Mouse (Mus musculus) embryo, embryonic 10.5 days (tissue): ENCODE results near the gene Cox6b2.
"Not testable (repeated sequence)": the region's sequence is repeated elsewhere in the genome, so short reads cannot be mapped to it uniquely, and the experiment has no call there.

Source experiments
- DNase-seq: peaks from one replicate; pipeline ENCODE4 v3.0.0-alpha.2; 2015; ENCODE audit warnings: low spot score

Cox6b2 gene

GRCm38 (mm10) chr7:4752821-4753570, at the start of gene Cox6b2:
TSS of gene Cox6b2 (minus strand) at chr7:4753094.
- DNase-seq: peak; percentile 96

GRCm38 (mm10) chr7:4802247-4802646, 49.4 kb upstream of the Cox6b2 start:
- DNase-seq: no peak

GRCm38 (mm10) chr7:4795767-4796433, 43.0 kb upstream of the Cox6b2 start:
- DNase-seq: peak; percentile 73

- DNase-seq: no peak
These were observed 41.8 kb upstream of the Cox6b2 start for GRCm38 (mm10) chr7:4794631-4795168.

- no peak for DNase-seq
These were observed 40.8 kb upstream of the Cox6b2 start for GRCm38 (mm10) chr7:4793674-4794073.

- not testable (repeated sequence) for DNase-seq
These were observed 40.4 kb upstream of the Cox6b2 start for GRCm38 (mm10) chr7:4793248-4793647.

GRCm38 (mm10) chr7:4792278-4793212, 39.7 kb upstream of the Cox6b2 start, which contains the start of gene Rpl28:
TSS of gene Rpl28 (plus strand) at chr7:4792874.
- DNase-seq: peak; percentile 99

- no peak for DNase-seq
These were observed 36.6 kb upstream of the Cox6b2 start, which contains the start of gene Tmem238 for GRCm38 (mm10) chr7:4789436-4789935. TSS of gene Tmem238 (minus strand) at chr7:4789656.

GRCm38 (mm10) chr7:4788499-4789435, 35.9 kb upstream of the Cox6b2 start:
- peak; percentile 74 for DNase-seq

GRCm38 (mm10) chr7:4783667-4784268, 30.9 kb upstream of the Cox6b2 start:
- DNase-seq: no peak

GRCm38 (mm10) chr7:4782759-4783158, 29.9 kb upstream of the Cox6b2 start, which contains the start of the genes Il11 and Tmem190:
TSS of gene Il11 (minus strand) at chr7:4782859.
TSS of gene Tmem190 (plus strand) at chr7:4782937.
- DNase-seq: no peak

GRCm38 (mm10) chr7:4782130-4782529, 29.2 kb upstream of the Cox6b2 start:
- no peak for DNase-seq

- DNase-seq: no peak
These were observed 27.0 kb upstream of the Cox6b2 start for GRCm38 (mm10) chr7:4779921-4780320.

GRCm38 (mm10) chr7:4777851-4778637, 25.1 kb upstream of the Cox6b2 start:
- no peak for DNase-seq

GRCm38 (mm10) chr7:4776861-4777830, 24.3 kb upstream of the Cox6b2 start:
- peak; percentile 89 for DNase-seq

GRCm38 (mm10) chr7:4776131-4776530, 23.2 kb upstream of the Cox6b2 start:
- no peak for DNase-seq

GRCm38 (mm10) chr7:4771202-4771601, 18.3 kb upstream of the Cox6b2 start, which contains the start of gene Fam71e2:
TSS of gene Fam71e2 (minus strand) at chr7:4771302.
- no peak for DNase-seq
